Mouse (Mus musculus) monocyte, adult 2 months (primary cell): Measurements from ENCODE around the gene Cacna1f.
A peak's percentile ranks its signal among the peaks of the same experiment; 100 is the strongest.

Source experiments
- DNase-seq, 2 experiments: peaks; one replicate each; pipeline ENCODE4 v3.0.0; 2022; ENCODE audit warnings: low spot score in 2 of 2, low read depth in 1 of 2

Cacna1f gene

DNA sequence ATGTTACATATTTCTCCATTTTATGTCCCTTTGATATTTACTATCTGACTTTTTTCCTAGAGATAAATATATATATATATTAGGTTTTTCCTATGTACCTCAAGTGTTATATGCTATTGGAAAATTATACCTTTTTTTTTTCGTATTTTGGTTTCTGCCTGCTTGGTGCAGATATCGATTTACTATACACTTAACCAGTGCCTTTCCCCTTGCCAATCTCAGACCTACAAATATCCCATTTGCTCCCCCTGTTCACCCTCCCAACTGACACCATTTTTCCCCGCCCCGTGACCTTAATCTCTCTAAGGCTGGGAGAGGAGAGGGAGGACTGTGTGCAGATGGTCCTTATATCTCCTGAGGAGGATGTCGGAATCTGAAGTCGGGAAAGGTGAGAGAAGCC lies at the start of gene Cacna1f:
Cacna1f (plus strand) TSS at position 301 of the 400 bp plus-strand sequence.
- no peak for DNase-seq

DNA sequence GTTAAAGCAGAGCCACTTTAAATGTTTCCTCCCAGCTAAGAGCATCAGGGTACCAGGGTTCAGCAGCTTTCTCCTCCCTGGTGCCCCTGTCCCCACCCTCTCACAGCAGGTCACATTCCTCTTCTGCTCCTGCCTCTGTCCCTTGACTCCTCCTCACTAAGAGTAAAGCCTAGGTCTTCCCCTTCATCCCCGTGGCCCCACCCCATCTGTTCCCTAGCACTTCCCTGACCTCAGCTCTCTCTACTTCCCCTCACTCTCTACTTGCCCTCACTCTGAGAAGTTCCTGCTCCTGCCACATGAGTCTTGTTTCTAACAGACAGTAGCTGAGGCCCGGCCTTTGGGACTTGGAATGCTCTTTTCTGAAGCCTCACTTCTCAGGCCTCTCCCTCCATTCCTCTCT lies 43.8 kb upstream of the Cacna1f start:
- DNase-seq: no peak

DNA sequence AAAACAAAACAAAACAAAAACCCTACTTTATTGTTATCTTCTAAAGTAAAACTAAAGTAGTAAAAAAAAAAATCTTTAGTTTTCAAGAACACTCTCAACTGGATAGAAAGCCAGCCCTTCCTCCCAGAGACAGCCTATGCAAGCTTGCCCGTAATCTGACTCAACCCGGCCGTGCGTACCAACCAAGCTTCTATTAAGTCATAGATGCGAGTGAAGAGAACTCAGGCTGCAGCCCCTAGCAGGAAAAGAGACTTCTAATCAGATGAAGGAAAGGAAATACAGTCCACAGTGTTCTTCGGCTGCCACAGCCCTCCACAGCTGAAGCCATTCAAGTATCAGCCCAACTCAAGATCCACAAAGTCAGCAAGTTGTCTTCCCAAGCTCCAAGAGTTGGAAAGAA lies 40.5 kb upstream of the Cacna1f start:
- no peak for DNase-seq

DNA sequence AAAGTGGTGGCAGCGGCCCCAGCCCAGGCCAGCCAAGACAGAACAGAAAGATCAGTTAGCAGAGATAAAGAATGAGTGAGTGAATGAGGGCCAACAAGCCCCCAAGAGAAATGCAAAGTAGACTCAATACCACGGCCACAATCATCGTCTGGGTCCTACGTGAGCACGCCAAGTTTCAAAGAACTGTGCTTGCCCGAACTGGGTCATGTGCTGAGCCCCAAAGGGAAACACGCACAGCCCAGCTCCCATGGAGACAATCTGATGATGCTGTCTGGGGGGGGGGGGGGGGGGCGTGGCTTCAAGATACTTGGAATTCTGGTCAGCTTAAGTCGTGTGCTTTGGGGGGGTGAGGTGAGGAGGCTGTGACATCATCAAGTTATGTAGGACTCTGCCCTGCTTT lies 39.4 kb upstream of the Cacna1f start:
- no peak for DNase-seq

DNA sequence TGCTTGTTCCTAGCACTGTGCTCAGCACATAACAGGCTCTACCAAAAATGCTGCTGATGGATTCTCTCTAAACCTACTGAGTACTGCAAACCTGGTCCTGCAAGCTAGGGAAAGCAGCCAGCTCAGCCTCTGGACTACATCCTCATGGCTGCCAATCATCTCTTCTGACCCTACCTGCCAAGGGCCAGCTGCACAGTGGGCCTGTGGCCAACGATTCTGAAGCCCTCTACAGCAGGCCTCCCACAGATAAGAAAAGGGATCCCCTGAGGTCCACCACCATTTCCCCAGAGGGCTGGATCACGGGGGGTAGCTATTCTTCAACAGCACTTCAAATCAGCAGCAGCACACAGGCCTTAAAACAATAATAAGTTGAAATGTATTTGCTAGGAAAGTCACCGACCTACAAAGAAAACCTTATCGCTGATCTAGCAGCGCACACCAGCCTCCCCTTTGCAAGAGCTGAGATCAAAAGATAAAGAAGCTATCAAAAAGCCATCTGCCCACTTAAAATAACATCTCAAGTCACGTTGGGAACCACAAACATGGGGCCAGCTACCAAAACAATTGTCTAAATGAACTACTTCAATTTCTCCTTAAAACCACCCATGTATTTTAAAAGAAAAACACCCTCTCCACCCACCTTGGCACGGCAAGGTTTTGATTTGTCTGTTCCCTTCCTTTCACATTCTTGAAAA lies 36.3 kb upstream of the Cacna1f start:
- DNase-seq: no peak

DNA sequence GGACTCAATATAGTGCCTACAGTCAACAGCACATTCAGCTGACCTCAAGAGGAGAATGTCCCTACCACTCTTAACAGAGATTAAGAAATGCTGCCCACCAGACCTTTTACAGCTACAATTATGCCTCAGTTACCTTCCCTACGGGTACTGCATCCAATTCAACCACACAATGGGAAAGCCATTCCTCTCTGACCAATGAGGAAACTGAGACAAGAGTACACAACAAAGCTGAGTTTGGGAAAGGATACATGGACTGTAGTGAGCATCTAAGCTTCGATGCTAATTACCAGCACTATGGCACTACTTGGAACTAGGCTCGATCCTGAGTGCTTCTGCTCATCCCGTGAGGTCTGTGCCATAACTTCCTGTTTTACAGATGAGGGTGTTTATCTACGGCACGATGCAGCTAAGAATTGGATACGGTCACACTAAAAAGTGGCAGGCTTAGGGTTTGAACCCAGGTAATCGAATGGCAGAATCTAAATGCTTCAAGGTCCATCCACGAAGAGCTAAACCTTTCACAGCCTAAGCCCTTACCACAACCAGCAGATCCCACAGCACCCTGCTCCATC lies 35.2 kb upstream of the Cacna1f start:
- no peak for DNase-seq

DNA sequence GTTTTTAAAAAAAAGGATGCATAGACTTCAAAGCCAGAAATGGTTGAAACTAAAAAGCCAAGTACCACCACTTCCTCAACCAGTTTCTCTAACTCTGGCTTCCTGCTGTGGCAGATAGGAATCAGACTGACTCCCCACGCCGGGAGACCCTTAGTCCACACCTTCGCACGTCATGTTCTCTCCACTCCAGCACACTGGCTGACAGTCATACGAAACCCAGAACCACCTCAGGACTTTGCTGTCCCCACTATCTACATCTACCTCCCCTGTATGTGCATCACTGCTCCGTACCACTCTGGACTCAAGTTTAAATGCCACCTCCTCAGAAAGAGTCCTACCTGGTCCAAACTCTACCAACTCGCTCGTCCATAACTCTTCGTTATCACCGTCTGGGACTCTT lies 34.4 kb upstream of the Cacna1f start:
- DNase-seq: no peak

DNA sequence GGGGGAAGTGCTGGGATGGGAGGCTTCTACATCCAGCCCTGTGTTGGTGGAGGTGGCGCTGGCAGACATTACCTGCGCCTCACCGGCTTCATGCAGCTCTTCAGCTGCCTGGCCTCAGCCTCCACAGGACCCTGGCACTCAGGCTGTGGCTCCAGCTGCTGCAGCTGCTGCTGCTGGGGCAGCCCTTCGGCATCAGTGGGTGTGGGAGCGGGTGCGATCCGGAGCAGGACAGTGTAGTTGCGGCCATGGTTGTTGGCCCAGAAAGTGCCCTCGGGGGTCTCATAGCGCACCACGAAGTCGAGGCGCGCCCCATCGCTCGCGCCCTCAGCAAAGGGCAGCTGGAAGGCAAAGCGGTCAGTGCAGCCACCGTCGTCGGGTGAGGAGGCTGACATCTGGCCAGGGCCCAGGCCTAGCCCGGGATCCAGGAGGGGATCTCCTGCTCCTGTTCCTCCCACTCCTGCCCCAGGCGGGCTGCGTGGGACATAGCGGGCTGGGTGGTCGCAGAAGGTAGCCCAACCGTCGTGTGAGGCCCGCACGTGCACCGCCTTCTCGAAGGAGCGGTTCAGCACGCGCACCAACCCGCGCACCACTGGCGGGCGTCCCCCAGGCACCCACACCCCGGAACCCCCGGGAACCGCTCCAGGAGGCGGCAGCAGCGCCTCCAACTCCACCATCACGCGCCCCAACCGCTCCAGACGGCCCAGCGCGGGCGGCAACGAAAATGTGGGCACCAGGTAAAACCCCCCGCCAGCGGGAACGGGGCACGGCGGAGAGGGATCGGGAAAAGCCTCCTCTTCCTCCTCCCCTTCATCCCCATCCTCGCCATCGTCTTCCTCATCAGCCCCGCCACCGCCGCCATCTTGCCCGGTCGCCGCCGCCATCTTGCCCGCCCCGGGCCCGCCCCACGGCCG lies 33.5 kb upstream of the Cacna1f start, which contains the start of gene Foxp3:
Foxp3 (plus strand) TSS at position 469 of the 911 bp plus-strand sequence.
- no peak for DNase-seq

DNA sequence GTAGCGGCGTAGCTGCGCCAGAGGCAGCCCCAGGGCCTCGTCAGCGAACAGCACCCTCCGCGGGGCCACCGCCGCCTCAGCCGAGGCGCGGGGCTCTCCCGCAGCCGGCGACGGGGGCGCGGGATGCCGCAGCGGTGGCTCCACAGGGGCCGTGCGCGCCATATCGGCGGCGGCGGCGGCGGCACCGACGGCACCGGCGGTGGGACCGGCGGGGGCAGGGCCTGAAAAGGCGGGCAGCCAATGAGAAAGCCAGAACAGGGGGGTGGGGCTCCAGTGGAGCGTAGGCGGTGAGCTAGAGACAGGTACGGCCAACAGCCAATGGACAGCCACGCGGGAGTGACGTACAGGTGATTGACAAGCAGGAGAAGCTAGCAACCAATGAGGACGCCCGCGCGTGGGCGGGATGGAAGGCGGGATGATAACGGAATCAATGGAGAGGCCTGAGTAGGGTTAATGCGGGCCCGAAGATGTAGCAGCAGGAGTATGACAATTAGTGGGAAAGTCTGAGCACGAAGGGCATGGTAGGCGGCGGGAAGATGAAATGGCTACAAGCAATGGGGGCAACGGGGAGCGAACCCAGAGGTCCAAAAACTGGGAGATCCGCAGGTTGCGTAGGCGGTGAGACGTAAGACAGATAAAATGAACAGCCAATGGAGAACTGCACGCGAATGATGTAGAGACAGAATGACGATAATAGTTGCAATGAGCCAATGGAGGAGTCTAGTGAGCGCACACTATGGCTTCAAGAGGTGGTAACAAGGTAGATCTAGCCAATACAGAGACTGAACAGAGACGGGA lies 32.6 kb upstream of the Cacna1f start, which contains the start of gene Ppp1r3f:
Ppp1r3f (minus strand) TSS at position 197 of the 798 bp plus-strand sequence.
- DNase-seq: peak; percentile 69 to 84

DNA sequence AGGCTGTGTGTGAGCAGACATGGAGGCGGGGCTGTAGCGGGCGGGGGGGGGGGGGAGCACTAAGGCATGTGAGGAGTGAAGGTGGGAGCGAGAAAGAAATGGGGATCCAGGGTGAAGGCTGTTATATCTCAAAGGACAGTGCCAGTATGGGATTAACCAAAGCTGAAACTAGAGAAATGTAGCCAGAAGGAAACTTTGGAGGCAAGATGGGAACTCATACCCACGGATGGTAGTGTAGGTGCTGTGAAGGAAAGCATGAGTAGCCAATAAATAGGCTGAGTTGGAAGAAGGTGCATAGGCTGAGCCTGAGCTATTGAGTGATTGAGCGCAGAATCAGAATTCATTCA lies 32.0 kb upstream of the Cacna1f start:
- no peak for DNase-seq

DNA sequence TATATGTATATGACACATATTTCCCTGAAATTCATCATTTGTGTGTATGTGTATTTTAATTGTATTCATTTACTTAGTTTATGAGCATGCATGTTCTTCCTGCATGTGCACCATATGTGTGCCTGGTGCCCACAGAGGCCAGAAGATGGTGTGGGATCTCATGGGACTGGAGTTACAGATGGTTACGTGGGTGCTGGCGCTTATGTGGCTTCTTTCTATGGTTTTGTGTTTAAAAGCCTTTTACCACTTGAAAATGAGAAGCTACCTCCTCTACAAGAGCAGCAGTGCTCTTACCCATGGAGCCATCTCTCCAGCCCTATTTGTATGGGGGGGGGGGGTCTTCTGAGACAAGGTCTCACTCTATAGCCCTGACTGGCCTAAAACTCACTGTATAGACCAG lies 25.7 kb upstream of the Cacna1f start:
- no peak for DNase-seq

DNA sequence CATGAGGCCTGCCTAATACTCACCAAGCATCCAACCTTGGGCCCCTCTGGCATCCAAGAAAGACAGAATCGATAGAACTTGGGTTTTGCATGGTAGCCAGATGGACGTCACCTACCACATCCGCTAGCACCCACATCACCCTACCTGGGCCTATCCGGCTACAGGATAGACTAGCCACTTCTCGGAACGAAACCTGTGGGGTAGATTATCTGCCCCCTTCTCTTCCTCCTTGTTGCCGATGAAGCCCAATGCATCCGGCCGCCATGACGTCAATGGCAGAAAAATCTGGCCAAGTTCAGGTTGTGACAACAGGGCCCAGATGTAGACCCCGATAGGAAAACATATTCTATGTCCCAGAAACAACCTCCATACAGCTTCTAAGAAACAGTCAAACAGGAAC lies 23.0 kb upstream of the Cacna1f start:
- DNase-seq: no peak

DNA sequence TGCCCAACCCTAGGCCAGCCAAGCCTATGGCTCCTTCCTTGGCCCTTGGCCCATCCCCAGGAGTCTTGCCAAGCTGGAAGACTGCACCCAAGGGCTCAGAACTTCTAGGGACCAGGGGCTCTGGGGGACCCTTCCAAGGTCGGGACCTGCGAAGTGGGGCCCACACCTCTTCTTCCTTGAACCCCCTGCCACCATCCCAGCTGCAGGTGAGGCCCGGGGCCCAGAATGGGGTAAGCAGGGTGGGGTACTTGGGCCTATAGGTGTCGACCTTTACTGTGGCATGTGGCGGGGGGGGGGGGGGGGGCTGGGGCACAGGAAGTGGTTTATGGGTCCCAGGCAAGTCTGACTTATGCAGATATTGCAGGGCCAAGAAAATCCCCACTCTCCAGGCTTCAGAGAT lies 20.5 kb upstream of the Cacna1f start:
- no peak for DNase-seq

DNA sequence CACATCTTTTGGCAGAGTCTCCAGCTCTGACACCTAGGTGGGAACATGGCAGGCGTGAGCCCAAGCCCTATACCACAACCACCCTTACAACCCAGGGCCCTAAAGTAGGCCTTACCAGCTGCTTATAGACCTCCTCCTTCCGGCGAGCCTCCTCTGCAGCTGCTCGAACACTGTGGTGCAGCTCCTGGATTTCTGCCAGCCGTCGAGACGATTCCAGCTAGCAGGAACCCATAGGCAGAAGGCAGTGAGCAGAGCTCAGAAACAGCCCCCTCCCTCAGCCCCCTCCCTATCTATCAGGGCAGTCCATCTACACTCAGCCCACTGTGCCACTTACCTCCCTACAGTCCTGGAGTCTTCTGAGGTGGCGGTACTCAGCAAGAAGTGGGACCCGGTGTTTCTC lies 11.5 kb upstream of the Cacna1f start:
- no peak for DNase-seq

DNA sequence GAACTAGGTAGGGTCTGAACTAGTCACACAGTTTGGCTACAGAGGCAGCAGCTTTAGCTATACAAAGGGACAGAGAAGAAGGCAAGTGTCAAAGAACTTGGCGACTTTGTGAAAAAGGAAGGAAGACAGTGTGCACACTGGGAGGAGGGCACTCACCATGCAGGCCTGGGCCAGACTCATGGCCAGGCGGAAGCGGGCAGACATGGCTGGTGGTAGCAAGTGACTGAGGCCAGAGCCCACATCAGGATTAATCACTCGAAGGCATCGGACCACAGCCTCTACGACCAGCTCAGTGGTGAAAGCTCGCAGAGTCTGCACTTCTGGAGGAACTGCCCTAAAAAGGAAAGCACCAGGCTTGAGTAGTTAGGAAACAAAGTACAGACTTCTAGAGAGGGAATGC lies 2.9 kb upstream of the Cacna1f start:
- DNase-seq: no peak

DNA sequence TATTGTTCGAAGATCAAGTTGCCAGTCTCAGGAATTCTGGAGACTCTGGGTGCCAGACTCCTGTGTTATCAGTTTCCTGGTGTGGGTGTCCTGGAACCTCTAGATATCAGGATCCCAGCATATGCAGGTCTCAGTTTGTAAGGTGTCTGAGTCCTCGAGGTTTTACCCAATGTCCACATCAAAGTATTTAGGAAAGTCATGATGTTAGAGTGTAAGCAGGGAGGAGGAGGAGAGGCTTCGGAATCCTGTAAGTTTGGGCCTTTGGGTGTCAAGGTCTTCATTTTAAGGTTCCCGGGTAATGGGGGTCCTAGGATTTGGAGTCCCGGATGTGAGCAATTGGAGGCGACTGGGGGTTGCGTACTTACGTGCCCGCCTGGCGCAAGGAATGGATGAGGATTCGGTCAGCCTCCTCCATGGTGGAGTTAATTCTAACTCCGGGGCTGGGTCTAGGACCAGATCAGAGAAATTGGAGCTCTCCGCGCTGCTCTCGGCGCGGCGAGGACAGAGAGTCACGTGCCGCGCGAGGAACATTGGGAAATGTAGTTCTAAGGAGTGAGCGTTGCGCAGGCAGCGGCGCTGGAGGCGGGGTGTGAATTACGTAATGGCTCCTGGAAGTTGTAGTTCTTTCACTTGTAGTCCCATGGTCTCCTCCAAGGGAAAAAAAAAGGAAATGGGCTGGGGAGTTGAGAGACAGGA lies 1.9 kb upstream of the Cacna1f start, which contains the start of gene Ccdc22:
Ccdc22 (minus strand) TSS at position 639 of the 696 bp plus-strand sequence.
- DNase-seq: peak; percentile 44 to 67

DNA sequence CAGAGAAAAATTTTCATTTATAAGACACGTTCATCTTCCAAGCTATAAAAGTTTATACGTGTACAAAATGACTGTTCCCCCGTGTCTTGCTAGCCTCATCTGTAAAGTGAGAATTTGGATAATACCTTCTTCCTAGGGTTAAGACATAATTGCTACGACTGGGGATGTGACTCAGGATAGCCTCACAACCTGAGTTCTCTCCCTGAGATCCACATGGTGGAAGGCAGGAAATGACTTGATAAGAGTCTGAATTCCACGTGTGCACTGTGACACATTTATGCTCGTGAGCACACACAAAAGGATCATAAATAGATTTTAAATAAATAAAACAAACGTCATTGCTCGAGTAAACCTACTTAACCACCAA lies 1.3 kb upstream of the Cacna1f start:
- DNase-seq: no peak

DNA sequence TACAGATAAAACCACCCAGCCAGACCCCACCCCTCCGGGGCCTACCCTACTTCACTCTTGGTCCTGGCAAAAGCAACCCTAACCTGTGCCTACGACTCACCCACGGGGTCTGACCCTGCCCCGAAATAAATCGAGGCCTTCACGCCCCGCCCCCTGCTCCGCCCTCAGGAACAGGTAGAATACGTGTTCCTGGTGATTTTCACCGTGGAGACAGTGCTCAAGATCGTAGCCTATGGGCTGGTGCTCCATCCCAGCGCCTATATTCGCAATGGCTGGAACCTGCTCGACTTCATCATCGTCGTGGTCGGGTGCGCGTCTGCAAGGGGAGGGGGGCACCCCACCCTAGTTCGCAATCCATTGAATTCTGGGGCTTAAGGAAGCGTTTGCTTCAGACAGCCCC lies 3.2 kb downstream of the Cacna1f start:
- no peak for DNase-seq

DNA sequence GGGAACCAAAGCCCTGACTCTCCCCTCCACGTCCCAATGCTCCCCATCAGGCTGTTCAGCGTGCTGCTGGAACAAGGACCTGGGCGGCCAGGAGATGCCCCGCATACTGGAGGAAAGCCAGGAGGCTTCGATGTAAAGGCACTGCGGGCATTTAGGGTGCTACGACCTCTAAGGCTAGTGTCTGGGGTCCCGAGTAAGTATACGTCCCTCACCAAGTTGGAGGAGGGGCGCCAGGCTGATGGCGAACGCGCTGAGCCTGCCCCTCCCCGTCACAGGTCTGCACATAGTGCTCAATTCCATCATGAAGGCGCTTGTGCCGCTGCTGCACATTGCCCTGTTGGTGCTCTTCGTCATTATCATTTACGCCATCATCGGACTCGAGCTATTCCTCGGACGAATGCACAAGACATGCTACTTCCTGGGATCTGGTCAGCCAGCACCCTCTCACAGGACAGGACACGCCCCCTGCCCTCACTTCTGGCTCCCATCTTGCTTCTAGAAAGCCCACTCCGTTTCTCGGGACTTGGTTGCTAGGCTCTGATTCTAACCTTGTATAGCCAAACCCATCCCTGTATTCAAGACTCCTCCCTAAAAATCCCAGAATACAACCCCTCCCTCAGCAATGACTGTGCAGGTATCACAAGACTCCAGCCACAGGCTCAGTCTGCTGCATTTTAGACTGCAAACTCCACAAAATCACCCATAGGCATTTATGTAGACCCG lies 3.8 kb downstream of the Cacna1f start:
- no peak for DNase-seq
